Mouse (Mus musculus) kidney, adult 2 months (tissue): ENCODE results near the gene Ranbp10. TPM values are rescaled to one million over a fixed set of nuclear protein-coding genes. Genes with fewer than 3 reads are reported as not detected.

ENCODE experiments used
- DNase-seq: peaks from one replicate; pipeline ENCODE4 v3.0.0; 2021
- H3K27ac ChIP-seq: fragments of 200-500 bp; 2 replicates; pipeline ENCODE4 v1.5.1; 2012; ENCODE audit warnings: low read depth, low read length, control low read depth, inconsistent platforms; ENCODE audit not compliant: insufficient read depth
- H3K27me3 ChIP-seq: fragments of 200-500 bp; replicated peaks from 2 replicates; pipeline ENCODE4 v1.6.1; 2012; ENCODE audit warnings: mild to moderate bottlenecking, moderate library complexity, low read length, inconsistent platforms; ENCODE audit not compliant: control insufficient read depth, insufficient read depth
- H3K36me3 ChIP-seq: fragments of 200-500 bp; 2 replicates; pipeline ENCODE4 v1.6.1; 2012; ENCODE audit warnings: mild to moderate bottlenecking, moderate library complexity, low read length, inconsistent platforms; ENCODE audit not compliant: control insufficient read depth, insufficient read depth
- H3K4me1 ChIP-seq: fragments of 200-500 bp; 2 replicates; pipeline ENCODE4 v1.6.1; 2011; ENCODE audit warnings: low read length; ENCODE audit not compliant: control insufficient read depth, insufficient read depth
- H3K4me3 ChIP-seq: fragments of 200-500 bp; 2 replicates; pipeline ENCODE4 v1.5.1; 2011; ENCODE audit warnings: mild to moderate bottlenecking, low read depth, low read length, control low read depth; ENCODE audit not compliant: insufficient read depth
- CTCF ChIP-seq: fragments of 200-500 bp; conservative IDR thresholded peaks from 2 replicates; pipeline ENCODE4 v1.5.1; 2011; ENCODE audit warnings: low read depth, mild to moderate bottlenecking, control low read depth, low read length, moderate library complexity, mixed read lengths; ENCODE audit not compliant: insufficient read depth, insufficient read length
- POLR2A ChIP-seq: fragments of 200-500 bp; IDR thresholded peaks from one replicate; pipeline ENCODE4 v1.6.1; 2011; ENCODE audit warnings: low read depth, low read length, control low read depth
- WGBS: fragments of 180-500 bp; shearing (Covaris S2); methylation state at CpG from one replicate; pipeline ENCODE4 v1.1.7; 2018; 5-methylcytosine and 5-hydroxymethylcytosine counted together
- polyA plus RNA-seq: library from polyadenylated mRNA; depleted of rRNA; stranded (reverse); fragments of >200 nt; gene quantifications from 2 replicates; pipeline ENCODE4 v1.2.3, GENCODE M21; 2012

The Ranbp10 gene
- polyA plus RNA-seq, 1 experiment = 22.1 TPM

GRCm38 (mm10) chr8:105852146-105852729, 25.1 kb upstream of the Ranbp10 start:
- Histone ChIP-seq H3K36me3 (no peaks in the 10 kb centered on the region), H3K27ac (no peak overlapping the region), H3K27me3 (no peaks in the 10 kb centered on the region), H3K4me3 (no peak overlapping the region), H3K4me1 (peaks cover 8% of the 10 kb centered on the region; the same call in 1 of the 2 replicates)
- no peak for DNase-seq
- TF ChIP-seq POLR2A (no peak), CTCF (no peak)
- WGBS = 78% methylated on average over 12 of the region's 12 CpGs

- DNase-seq = peak; percentile 93
- Histone ChIP-seq H3K27ac (no peak overlapping the region), H3K4me3 (peak overlapping the region; percentile 66), H3K36me3 (no peaks in the 10 kb centered on the region), H3K27me3 (no peaks in the 10 kb centered on the region), H3K4me1 (peaks cover 8% of the 10 kb centered on the region; the same call in 1 of the 2 replicates)
- TF ChIP-seq CTCF (no peak), POLR2A (no peak)
- WGBS = under 1% methylated on average over 34 of the region's 34 CpGs
Measured at GRCm38 (mm10) chr8:105851651-105852143, 24.5 kb upstream of the Ranbp10 start.

- Histone ChIP-seq H3K36me3 (no peaks in the 10 kb centered on the region), H3K27me3 (no peaks in the 10 kb centered on the region), H3K27ac (no peak overlapping the region), H3K4me3 (no peak overlapping the region), H3K4me1 (no peaks in the 10 kb centered on the region; the same call in 1 of the 2 replicates)
- DNase-seq = no peak
- no peak for TF ChIP-seq POLR2A
- no peak for TF ChIP-seq CTCF
- WGBS = 60% methylated on average over 7 of the region's 7 CpGs
Measured at GRCm38 (mm10) chr8:105850611-105851010, 23.5 kb upstream of the Ranbp10 start.

- TF ChIP-seq CTCF = no peak
- TF ChIP-seq POLR2A = no peak
- DNase-seq = no peak
- Histone ChIP-seq H3K4me1 (no peaks in the 10 kb centered on the region; the same call in 1 of the 2 replicates), H3K27ac (no peak overlapping the region), H3K4me3 (no peak overlapping the region), H3K36me3 (no peaks in the 10 kb centered on the region), H3K27me3 (no peaks in the 10 kb centered on the region)
- 69% methylated on average over 4 of the region's 4 CpGs for WGBS
Measured at GRCm38 (mm10) chr8:105850014-105850413, 22.9 kb upstream of the Ranbp10 start.

GRCm38 (mm10) chr8:105846678-105847077, 19.5 kb upstream of the Ranbp10 start:
- DNase-seq = no peak
- 82% methylated on average over 11 of the region's 11 CpGs for WGBS
- TF ChIP-seq POLR2A (no peak), CTCF (no peak)
- Histone ChIP-seq H3K27ac (no peak overlapping the region), H3K4me3 (no peak overlapping the region), H3K36me3 (no peaks in the 10 kb centered on the region), H3K4me1 (no peaks in the 10 kb centered on the region), H3K27me3 (no peaks in the 10 kb centered on the region)

- H3K4me3 ChIP-seq = no peak overlapping the region
- 88% methylated on average over 5 of the region's 5 CpGs for WGBS
- DNase-seq = no peak
- no peaks in the 10 kb centered on the region for H3K27me3 ChIP-seq
- TF ChIP-seq POLR2A (no peak), CTCF (no peak)
- H3K27ac ChIP-seq = no peak overlapping the region
- H3K36me3 ChIP-seq = no peaks in the 10 kb centered on the region
- H3K4me1 ChIP-seq = no peaks in the 10 kb centered on the region
Measured at GRCm38 (mm10) chr8:105839209-105839608, 12.1 kb upstream of the Ranbp10 start.

GRCm38 (mm10) chr8:105836991-105837390, 9.8 kb upstream of the Ranbp10 start:
- no peaks in the 10 kb centered on the region for H3K27me3 ChIP-seq
- no peaks in the 10 kb centered on the region for H3K4me1 ChIP-seq
- H3K4me3 ChIP-seq = no peak overlapping the region
- no peaks in the 10 kb centered on the region for H3K36me3 ChIP-seq
- no peak for DNase-seq
- no peak overlapping the region for H3K27ac ChIP-seq
- no peak for TF ChIP-seq POLR2A
- no peak for TF ChIP-seq CTCF
- WGBS = 81% methylated on average over 6 of the region's 6 CpGs
